Mouse (Mus musculus): ENCODE data around the gene Ctnnb1. TPM values are rescaled to one million over a fixed set of nuclear protein-coding genes. Genes with fewer than 3 reads are reported as not detected.

Gene Ctnnb1
- total and polyA plus RNA-seq, 3 experiments: 197 to 383 (median 290) TPM

GRCm38 (mm10) chr9:120993004-120993403 lies 64.0 kb downstream of the Ctnnb1 start:
- dilution Hi-C loops (cut with MboI; ENCODE audit: extremely low pct_ligation_motif_present, extremely low pct_unique_long_range_greater_than_20kb, low sequenced_read_pairs): no loop called here
- TF ChIP-seq BHLHE40 (IDR thresholded peaks at IDR 0.05; ENCODE audit: low read depth, low read length) (0 out of 2 replicates have a peak, but pooled peaks have one; percentile 33), TCF12 (IDR thresholded peaks at IDR 0.05; ENCODE audit: low read depth, low read length) (no peak)
- no peaks in the 10 kb centered on the region for H3K36me3 ChIP-seq (replicated peaks in 1 of 2; ENCODE audit: control insufficient read depth in 1 of 2, insufficient read depth in 1 of 2, low read length in 1 of 2)
- H3K9ac ChIP-seq (ENCODE audit: insufficient read depth, low read depth): no peak overlapping the region
- H3K4me1 ChIP-seq (ENCODE audit: control insufficient read depth in 1 of 2, insufficient read depth in 2 of 2): peaks cover 14 to 35% of the 10 kb centered on the region in 2 experiments
- in situ Hi-C loops (cut with MboI; ENCODE audit: low pct_ligation_motif_present, low pct_unique_long_range_greater_than_20kb, low sequenced_read_pairs): no loop called here
- H3K27me3 ChIP-seq (replicated peaks): no peaks in the 10 kb centered on the region
- H3K4me3 ChIP-seq (replicated peaks in 1 of 3; ENCODE audit: low read depth in 2 of 3, low read length in 2 of 3, poor library complexity in 1 of 3): no peak overlapping the region
- DNase-seq (ENCODE audit: extremely low read depth): no peak
- H3K9me3 ChIP-seq (replicated peaks; ENCODE audit: low read length): no peaks in the 10 kb centered on the region
- H3K4me2 ChIP-seq (ENCODE audit: insufficient read depth, low read depth, poor library complexity, severe bottlenecking): no peak overlapping the region
- no peak overlapping the region for H3K27ac ChIP-seq (ENCODE audit: insufficient read depth, low read depth)
- H3K79me2 ChIP-seq (replicated peaks; ENCODE audit: control insufficient read depth, extremely low read depth, insufficient read depth, poor library complexity, severe bottlenecking): no peaks in the 10 kb centered on the region

DNA sequence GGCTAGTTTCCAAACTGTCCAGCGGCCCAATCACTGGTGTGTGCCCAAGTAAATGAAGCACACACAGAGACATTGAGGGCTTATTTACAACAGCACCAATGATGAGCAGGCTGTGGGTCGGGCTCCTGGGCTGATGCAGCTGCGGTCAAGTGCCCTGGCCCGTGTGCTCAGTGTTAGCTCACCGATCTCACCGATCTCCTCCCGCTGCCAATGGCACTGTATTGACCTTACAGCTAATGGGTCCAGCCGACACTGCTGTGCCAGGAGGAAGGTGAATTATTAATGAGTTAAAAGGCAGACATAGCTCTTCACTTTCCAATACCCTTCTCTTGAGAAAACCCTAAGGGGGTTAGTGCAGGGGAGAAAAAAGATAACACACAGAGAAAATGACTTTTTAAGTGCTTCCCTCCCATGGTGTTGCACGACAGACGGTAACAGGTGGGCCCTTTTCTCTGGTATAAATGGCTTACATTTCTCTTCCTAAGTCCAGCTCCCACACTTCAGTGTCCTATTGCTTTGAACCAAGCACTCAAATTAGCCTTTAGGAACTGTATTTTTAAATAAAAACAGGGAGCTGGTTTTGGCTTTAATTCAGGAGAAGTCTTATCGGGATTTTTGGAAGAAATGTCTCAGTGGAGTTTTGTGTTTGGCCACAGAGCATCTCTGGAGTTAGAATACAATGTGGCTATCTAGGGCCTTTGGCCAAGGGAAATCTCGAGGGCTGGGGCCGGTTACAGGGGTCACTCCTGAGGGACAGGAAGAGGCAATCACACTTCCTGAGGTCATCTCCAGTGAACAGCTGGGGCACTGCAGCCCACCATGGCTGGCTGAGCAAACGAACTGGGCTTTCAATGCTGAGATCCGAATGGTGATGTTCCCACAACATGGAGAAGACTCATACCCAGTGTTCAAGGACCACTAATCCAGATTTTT lies 65.5 kb downstream of the Ctnnb1 start:
- TF ChIP-seq SMC3 (IDR thresholded peaks at IDR 0.05; ENCODE audit: low read depth, low read length) (no peak), HCFC1 (IDR thresholded peaks at IDR 0.05; ENCODE audit: low read depth, low read length) (no peak), MYC (IDR thresholded peaks at IDR 0.05; ENCODE audit: low read depth, low read length) (no peak), RCOR1 (conservative IDR thresholded peaks at IDR 0.05; ENCODE audit: low read depth, low read length) (no peak), ELF1 (IDR thresholded peaks at IDR 0.05; ENCODE audit: low read depth, low read length) (no peak), SIN3A (IDR thresholded peaks at IDR 0.05; ENCODE audit: low read length) (no peak), USF1 (IDR thresholded peaks at IDR 0.05; ENCODE audit: low read depth, low read length) (no peak), USF2 (conservative IDR thresholded peaks at IDR 0.05; ENCODE audit: low read depth, low read length) (no peak), KAT2A (IDR thresholded peaks at IDR 0.05; ENCODE audit: insufficient replicate concordance, low read length) (no peak), MAZ (IDR thresholded peaks at IDR 0.05; ENCODE audit: low read depth, low read length) (no peak), JUND (conservative IDR thresholded peaks at IDR 0.05; ENCODE audit: low read depth, low read length) (no peak), JUN (IDR thresholded peaks at IDR 0.05; ENCODE audit: insufficient read depth, low read depth, low read length) (no peak), NRF1 (IDR thresholded peaks at IDR 0.05; ENCODE audit: low read depth, low read length) (no peak), MAX (IDR thresholded peaks at IDR 0.05; ENCODE audit: low read length) (no peak), ZC3H11A (IDR thresholded peaks at IDR 0.05; ENCODE audit: low read depth, low read length) (no peak)
- Histone ChIP-seq H3K27ac (ENCODE audit: insufficient read depth, low read depth) (no peak overlapping the region), H3K36me3 (replicated peaks in 1 of 2; ENCODE audit: control insufficient read depth in 1 of 2, insufficient read depth in 1 of 2, low read length in 1 of 2) (no peaks in the 10 kb centered on the region), H3K9ac (ENCODE audit: insufficient read depth, low read depth) (no peak overlapping the region), H3K4me3 (replicated peaks in 1 of 3; ENCODE audit: low read depth in 2 of 3, low read length in 2 of 3, poor library complexity in 1 of 3) (no peak overlapping the region), H3K27me3 (replicated peaks) (no peaks in the 10 kb centered on the region), H3K4me1 (ENCODE audit: control insufficient read depth in 1 of 2, insufficient read depth in 2 of 2) (peaks cover 14 to 42% of the 10 kb centered on the region in 2 experiments), H3K4me2 (ENCODE audit: insufficient read depth, low read depth, poor library complexity, severe bottlenecking) (no peak overlapping the region), H3K9me3 (replicated peaks; ENCODE audit: low read length) (no peaks in the 10 kb centered on the region), H3K79me2 (replicated peaks; ENCODE audit: control insufficient read depth, extremely low read depth, insufficient read depth, poor library complexity, severe bottlenecking) (no peaks in the 10 kb centered on the region)
- no peak for DNase-seq (ENCODE audit: extremely low read depth)
- dilution Hi-C loops (cut with MboI; ENCODE audit: extremely low pct_ligation_motif_present, extremely low pct_unique_long_range_greater_than_20kb, low sequenced_read_pairs): no loop called here
- in situ Hi-C loops (cut with MboI; ENCODE audit: low pct_ligation_motif_present, low pct_unique_long_range_greater_than_20kb, low sequenced_read_pairs): no loop called here
